Mouse (Mus musculus) heart, embryonic 14.5 days (tissue): ENCODE results near the gene Ehd4. TPM values are rescaled to one million over a fixed set of nuclear protein-coding genes. Genes with fewer than 3 reads are reported as not detected.

ENCODE experiments used
- ATAC-seq: fragments of 200-750 bp; cut with Nextera tagmentation; 2 replicates; pipeline ENCODE4 v1.8.0; 2017; ENCODE audit warnings: low read depth, moderate TSS enrichment; ENCODE audit not compliant: insufficient number of reproducible peaks, insufficient read depth, low FRiP score
- H3K27ac ChIP-seq, 2 experiments: fragments of 200-500 bp in 1 of 2; fragments of 300-500 bp in 1 of 2; sonication (generic) in 1 of 2; replicated peaks in 1 of 2; 2 replicates each; pipeline ENCODE4 v1.5.1; 2012 to 2014; ENCODE audit warnings: low read depth in 2 of 2, low read length in 2 of 2, control low read depth in 1 of 2, mild to moderate bottlenecking in 1 of 2, mixed read lengths in 1 of 2; ENCODE audit not compliant: control insufficient read depth in 1 of 2, insufficient read depth in 1 of 2
- H3K27me3 ChIP-seq: fragments of 300-500 bp; sonication (generic); 2 replicates; pipeline ENCODE4 v1.6.1; 2014; ENCODE audit warnings: mild to moderate bottlenecking, low read length, control low read depth; ENCODE audit not compliant: control insufficient read depth, insufficient read depth
- H3K36me3 ChIP-seq: fragments of 300-500 bp; sonication (generic); 2 replicates; pipeline ENCODE4 v1.6.1; 2014; ENCODE audit warnings: mild to moderate bottlenecking, control low read depth, low read length, mixed read lengths; ENCODE audit not compliant: control insufficient read depth, insufficient read depth
- H3K4me1 ChIP-seq, 2 experiments: fragments of 200-500 bp in 1 of 2; fragments of 300-500 bp in 1 of 2; sonication (generic) in 1 of 2; 2 replicates each; pipeline ENCODE4 v1.6.1; 2012 to 2014; ENCODE audit warnings: low read length in 2 of 2, control low read depth in 1 of 2, mixed read lengths in 1 of 2; ENCODE audit not compliant: control insufficient read depth in 2 of 2, insufficient read depth in 2 of 2
- H3K4me2 ChIP-seq: fragments of 300-500 bp; sonication (generic); 2 replicates; pipeline ENCODE4 v1.6.1; 2014; ENCODE audit warnings: mild to moderate bottlenecking, low read length
- H3K4me3 ChIP-seq, 2 experiments: fragments of 200-500 bp in 1 of 2; fragments of 300-500 bp in 1 of 2; sonication (generic) in 1 of 2; 2 replicates each; pipeline ENCODE4 v1.5.1; 2012 to 2014; ENCODE audit warnings: low read length in 2 of 2, mild to moderate bottlenecking in 2 of 2, control low read depth in 1 of 2, low read depth in 1 of 2, moderate library complexity in 1 of 2; ENCODE audit not compliant: control insufficient read depth in 1 of 2, insufficient read depth in 1 of 2
- H3K9ac ChIP-seq: fragments of 300-500 bp; sonication (generic); 2 replicates; pipeline ENCODE4 v1.6.1; 2014; ENCODE audit warnings: mild to moderate bottlenecking, low read length
- H3K9me3 ChIP-seq: fragments of 300-500 bp; sonication (generic); 2 replicates; pipeline ENCODE4 v1.6.1; 2016; ENCODE audit warnings: low read length, control low read depth; ENCODE audit not compliant: control insufficient read depth
- WGBS: fragments of 180-500 bp; shearing (Covaris S2); extraction: QIAGEN DNeasy Blood & Tissue Kit; methylation state at CpG from one replicate; pipeline ENCODE4 v1.1.7; 2014; 5-methylcytosine and 5-hydroxymethylcytosine counted together
- polyA plus RNA-seq: library from polyadenylated mRNA; unstranded; fragments of >200 nt; fragmentation: Nextera tagmentation; extraction: Ambion mirVana; gene quantifications from 2 replicates; pipeline ENCODE4 v1.2.1, GENCODE M21; 2014

Gene Ehd4
- polyA plus RNA-seq, 1 experiment from 2014 or later: 152 TPM

DNA sequence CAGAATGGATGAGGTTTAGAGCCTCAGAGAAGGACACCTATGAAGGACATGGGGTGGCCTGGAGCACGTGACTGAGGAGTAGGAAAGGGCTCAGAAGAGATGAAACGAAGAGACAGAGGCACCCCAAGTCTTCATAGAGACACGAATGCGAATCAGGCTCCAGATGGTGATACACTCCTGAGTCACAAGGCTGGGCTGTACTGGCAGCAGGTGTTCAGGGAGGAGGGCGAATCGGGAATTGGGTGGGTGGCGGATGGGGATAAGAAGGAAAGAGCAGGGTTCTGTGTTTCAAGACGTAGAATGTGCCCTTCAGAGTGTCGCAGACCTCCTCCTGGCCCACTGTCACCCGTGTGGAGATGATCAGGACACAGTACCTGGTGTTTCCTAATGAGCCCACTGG is 89.2 kb downstream of the Ehd4 start:
- Histone ChIP-seq H3K36me3 (no peaks in the 10 kb centered on the region), H3K27ac (no peak overlapping the region), H3K9me3 (no peaks in the 10 kb centered on the region), H3K4me1 (no peaks in the 10 kb centered on the region), H3K4me3 (no peak overlapping the region), H3K27me3 (no peaks in the 10 kb centered on the region), H3K4me2 (no peak overlapping the region), H3K9ac (no peak overlapping the region)
- WGBS: 83% methylated on average over 10 of the region's 10 CpGs
- ATAC-seq: no peak

DNA sequence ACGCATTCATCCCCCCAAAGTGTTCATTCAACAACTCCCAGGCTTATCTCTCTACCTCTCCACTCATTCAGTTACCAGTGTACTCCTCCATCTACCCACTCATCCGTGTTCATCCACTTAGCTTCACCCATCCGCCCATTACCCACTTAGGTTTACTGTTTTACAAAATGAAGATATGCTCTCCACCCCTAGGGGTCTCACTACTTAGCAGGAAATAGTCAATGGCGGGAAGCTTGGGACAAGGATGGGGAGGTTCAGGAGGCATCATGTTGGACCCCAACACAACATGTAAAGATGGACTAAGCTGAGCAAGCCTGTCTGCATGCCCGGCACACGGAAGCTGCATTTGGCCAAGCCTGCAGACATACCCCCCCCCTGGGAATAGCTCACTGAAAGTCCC is 89.8 kb downstream of the Ehd4 start:
- Histone ChIP-seq H3K9me3 (no peaks in the 10 kb centered on the region), H3K4me1 (no peaks in the 10 kb centered on the region), H3K27ac (no peak overlapping the region), H3K4me2 (no peak overlapping the region), H3K27me3 (no peaks in the 10 kb centered on the region), H3K4me3 (no peak overlapping the region), H3K9ac (no peak overlapping the region), H3K36me3 (no peaks in the 10 kb centered on the region)
- WGBS: 74% methylated on average over 6 of the region's 6 CpGs
- no peak for ATAC-seq

DNA sequence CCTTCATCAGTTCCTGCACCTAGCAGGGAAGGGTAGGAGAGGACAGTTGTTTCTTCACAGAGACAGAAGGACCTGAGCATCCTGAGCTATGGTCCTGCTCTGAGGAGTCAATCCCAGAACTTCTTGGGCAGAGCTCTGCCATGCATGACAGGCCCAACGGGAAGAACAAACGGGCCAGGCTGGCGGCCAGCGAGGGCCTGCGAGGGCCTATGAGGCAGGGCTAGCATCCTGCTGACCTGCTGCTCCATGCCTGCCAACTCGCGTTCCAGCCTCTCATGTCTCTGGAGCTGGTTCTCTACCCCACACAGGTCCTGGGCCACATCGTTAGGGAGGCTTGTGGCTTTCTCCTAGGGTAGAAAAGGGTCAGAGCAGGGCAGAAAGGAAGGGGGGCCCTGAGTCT is 92.2 kb downstream of the Ehd4 start:
- no peaks in the 10 kb centered on the region for H3K9me3 ChIP-seq
- H3K27ac ChIP-seq: no peak overlapping the region
- no peaks in the 10 kb centered on the region for H3K36me3 ChIP-seq
- ATAC-seq: no peak
- WGBS: 95% methylated on average over 8 of the region's 8 CpGs
- no peaks in the 10 kb centered on the region for H3K4me1 ChIP-seq
- no peak overlapping the region for H3K9ac ChIP-seq
- no peaks in the 10 kb centered on the region for H3K27me3 ChIP-seq
- no peak overlapping the region for H3K4me3 ChIP-seq
- H3K4me2 ChIP-seq: no peak overlapping the region

DNA sequence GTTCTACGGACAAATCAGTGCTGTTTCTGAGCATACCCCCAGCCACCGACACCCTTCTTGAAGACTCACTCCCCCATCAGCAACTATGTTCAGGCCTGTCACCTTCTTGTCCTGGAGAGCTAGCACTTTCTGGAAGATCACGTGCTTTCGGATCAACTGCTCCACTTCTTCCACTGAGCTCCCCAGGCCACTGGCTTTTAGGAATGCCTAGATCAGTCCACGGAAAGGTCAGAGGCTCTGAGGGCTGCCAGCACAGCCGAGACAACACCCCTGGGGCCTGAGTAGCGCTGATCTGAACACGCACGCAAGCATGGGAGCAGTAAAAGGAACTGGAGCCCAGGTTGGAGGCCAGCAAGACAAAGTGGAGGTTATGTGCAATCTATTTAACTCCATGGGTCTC is 93.8 kb downstream of the Ehd4 start:
- Histone ChIP-seq H3K27ac (no peak overlapping the region), H3K9ac (no peak overlapping the region), H3K4me1 (peaks cover 6 to 10% of the 10 kb centered on the region in 2 experiments; a peak in 3 of 4 replicates), H3K27me3 (no peaks in the 10 kb centered on the region), H3K9me3 (no peaks in the 10 kb centered on the region), H3K4me3 (no peak overlapping the region), H3K36me3 (no peaks in the 10 kb centered on the region), H3K4me2 (no peak overlapping the region)
- WGBS: 74% methylated on average over 9 of the region's 9 CpGs
- ATAC-seq: no peak

DNA sequence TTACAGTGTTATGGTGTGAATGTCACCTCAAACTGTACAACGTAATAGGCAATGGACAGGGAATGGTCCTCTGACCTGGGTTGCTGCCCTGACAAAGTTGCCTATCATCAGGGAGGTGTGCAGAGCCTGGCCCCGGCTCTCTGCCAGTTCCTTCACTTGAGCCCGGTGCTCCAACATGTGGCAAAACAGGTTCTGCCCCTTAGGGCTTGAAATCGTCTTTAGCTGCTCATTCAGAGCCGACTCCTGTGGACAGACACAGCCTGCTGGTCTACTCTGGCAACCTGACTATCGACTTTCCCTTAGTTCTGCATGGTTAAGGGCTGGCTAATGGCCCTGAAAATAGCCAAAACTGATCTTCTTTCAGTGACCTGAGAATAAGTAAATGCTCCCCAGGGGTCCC is 94.2 kb downstream of the Ehd4 start:
- no peak overlapping the region for H3K27ac ChIP-seq
- no peak for ATAC-seq

DNA sequence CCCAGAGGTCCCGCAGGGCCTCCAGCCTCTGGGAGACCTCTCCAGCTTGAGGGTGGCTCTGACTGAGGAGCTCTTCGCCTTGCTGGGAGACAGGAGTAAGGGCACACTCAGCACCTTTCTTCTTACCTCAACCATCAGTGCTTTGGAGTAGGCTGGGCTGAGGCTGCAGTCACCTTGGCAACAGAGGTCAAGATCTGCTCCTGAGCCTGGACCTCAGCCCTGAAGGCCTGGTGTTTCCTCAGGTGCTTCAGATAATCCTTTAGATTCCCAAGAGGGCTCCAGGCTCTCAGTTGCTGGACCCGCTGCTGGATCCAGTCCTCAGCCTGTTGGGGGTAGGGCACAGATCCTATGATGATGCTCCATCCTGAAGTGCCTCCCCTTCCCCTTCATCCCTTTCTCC is 94.9 kb downstream of the Ehd4 start:
- 72% methylated on average over 3 of the region's 3 CpGs for WGBS
- Histone ChIP-seq H3K4me3 (no peak overlapping the region), H3K9ac (no peak overlapping the region), H3K4me1 (peaks cover 15 to 22% of the 10 kb centered on the region in 2 experiments), H3K9me3 (no peaks in the 10 kb centered on the region), H3K27me3 (no peaks in the 10 kb centered on the region), H3K36me3 (no peaks in the 10 kb centered on the region), H3K27ac (no peak overlapping the region), H3K4me2 (no peak overlapping the region)
- no peak for ATAC-seq

More for the DNA sequence above, 94.2 kb downstream of the Ehd4 start:
- no peak overlapping the region for H3K4me3 ChIP-seq
- H3K36me3 ChIP-seq: no peaks in the 10 kb centered on the region
- H3K4me1 ChIP-seq: peaks cover 10 to 15% of the 10 kb centered on the region in 2 experiments; a peak in 3 of 4 replicates
- H3K4me2 ChIP-seq: no peak overlapping the region
- no peak overlapping the region for H3K9ac ChIP-seq
- WGBS: 71% methylated on average over 6 of the region's 6 CpGs
- no peaks in the 10 kb centered on the region for H3K27me3 ChIP-seq
- no peaks in the 10 kb centered on the region for H3K9me3 ChIP-seq

DNA sequence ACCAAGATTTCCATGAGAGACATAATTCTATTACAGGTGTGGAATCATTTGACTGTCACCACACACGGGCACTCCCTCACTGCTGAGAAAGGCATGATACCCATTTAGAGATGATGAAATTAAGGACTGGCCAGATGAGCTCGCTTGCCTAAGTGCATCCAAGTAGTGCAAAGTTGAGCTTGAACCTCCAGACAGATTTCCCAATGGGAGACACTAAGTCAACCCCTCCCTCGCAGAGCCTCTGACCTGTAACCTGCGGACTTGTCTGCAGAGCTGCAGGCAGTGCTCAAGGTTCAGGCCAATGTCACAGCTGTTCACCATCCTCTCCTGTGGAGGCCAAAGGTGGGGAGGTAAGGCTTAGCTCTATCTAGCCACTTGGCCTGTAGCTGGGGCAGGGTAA is 95.6 kb downstream of the Ehd4 start:
- Histone ChIP-seq H3K4me1 (peaks cover 15 to 28% of the 10 kb centered on the region in 2 experiments), H3K9ac (no peak overlapping the region), H3K9me3 (no peaks in the 10 kb centered on the region), H3K27me3 (no peaks in the 10 kb centered on the region), H3K4me2 (no peak overlapping the region), H3K27ac (no peak overlapping the region), H3K36me3 (no peaks in the 10 kb centered on the region), H3K4me3 (no peak overlapping the region)
- no peak for ATAC-seq
- WGBS: 83% methylated on average over 4 of the region's 4 CpGs

DNA sequence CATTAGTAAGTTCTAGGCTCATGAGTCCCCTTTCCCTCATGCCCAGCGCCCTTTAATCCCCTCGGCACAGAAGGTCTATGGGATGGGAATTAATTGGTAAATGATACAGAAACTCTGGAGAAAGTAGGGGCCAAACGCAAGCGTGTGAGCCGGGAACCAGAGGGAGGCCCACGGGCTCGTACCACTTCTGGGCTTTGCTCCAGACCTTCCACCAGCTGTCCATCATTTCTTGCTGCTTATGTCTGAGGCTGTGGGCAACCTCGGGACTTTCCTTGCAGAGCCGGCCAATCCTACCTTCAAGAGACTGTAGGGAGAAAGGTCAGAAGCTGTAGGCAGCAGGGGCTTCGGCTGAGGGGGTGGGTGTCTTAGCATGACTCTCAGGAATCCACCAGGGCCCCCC is 98.5 kb downstream of the Ehd4 start:
- no peak overlapping the region for H3K27ac ChIP-seq

More for the DNA sequence above, 98.5 kb downstream of the Ehd4 start:
- no peaks in the 10 kb centered on the region for H3K27me3 ChIP-seq
- H3K9ac ChIP-seq: 0 out of 2 replicates have a peak overlapping the region, but pooled peaks have one; percentile 1
- no peak overlapping the region for H3K4me3 ChIP-seq
- WGBS: 82% methylated on average over 10 of the region's 10 CpGs
- H3K36me3 ChIP-seq: no peaks in the 10 kb centered on the region
- H3K9me3 ChIP-seq: no peaks in the 10 kb centered on the region
- no peak for ATAC-seq
- H3K4me1 ChIP-seq: peaks cover 15 to 28% of the 10 kb centered on the region in 2 experiments
- no peak overlapping the region for H3K4me2 ChIP-seq
